In the genomic region with DNA sequence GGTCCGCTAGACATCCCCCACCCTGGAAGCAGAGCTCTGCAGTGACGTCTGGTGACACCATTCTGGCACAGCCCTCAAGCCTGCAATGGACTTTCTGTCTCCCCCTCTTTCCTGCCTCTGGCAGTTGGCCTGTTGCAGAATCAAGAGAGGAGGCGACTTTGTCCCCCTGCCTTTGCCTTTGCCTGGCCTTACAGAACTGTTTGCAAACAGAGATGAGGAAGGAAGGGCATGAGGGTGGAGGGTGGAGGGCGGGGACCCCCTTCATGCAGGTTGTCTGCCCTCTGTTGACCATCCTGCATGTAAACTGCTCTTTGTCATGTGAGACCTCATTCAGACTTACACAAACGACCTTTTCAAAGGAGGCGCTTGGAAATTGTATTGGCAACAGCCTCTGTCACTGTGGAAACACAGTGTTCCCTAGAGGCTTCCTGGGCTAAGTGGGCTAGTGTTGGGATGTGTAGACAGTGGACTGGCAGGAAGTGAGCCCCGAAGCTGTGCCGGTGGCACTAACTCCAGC, we compare ENCODE assay signal across 10 mouse cellular contexts. TPM values are rescaled to one million over a fixed set of nuclear protein-coding genes. Genes with fewer than 3 reads are reported as not detected.
DNase-seq lines count a peak whose midpoint lies in the region; ATAC-seq lines count a peak whose summit lies in the region.
"Had no signal": no experiment of that assay in that cellular context is flagged by ENCODE, and none has a peak within 500 bp of the region (broad histone marks: within the 10 kb centered on the region; RNA-seq: fewer than 3 reads in every experiment).

No protein-coding gene starts in this region.

- H3K36me3 ChIP-seq in embryonic facial prominence, embryonic 11.5 days (replicated peaks; ENCODE audit: control insufficient read depth, insufficient read depth, low read depth, low read length): no peaks in the 10 kb centered on the region

- H3K4me3 ChIP-seq in embryonic facial prominence, embryonic 11.5 days (ENCODE audit: low read depth, low read length): no peak overlapping the region
- H3K4me3 ChIP-seq: megakaryocyte, embryonic 14.5 days had no signal

- H3K4me2 ChIP-seq in embryonic facial prominence, embryonic 11.5 days (ENCODE audit: low read depth, low read length): no peak overlapping the region

- H3K27me3 ChIP-seq in embryonic facial prominence, embryonic 11.5 days (ENCODE audit: control insufficient read depth, insufficient read depth, low read length): no peaks in the 10 kb centered on the region
- H3K27me3 ChIP-seq: megakaryocyte, embryonic 14.5 days had no signal

- H3K4me1 ChIP-seq in embryonic facial prominence, embryonic 11.5 days (ENCODE audit: control insufficient read depth, insufficient read depth, low read length): peaks cover 5% of the 10 kb centered on the region

- no peaks in the 10 kb centered on the region for H3K9me3 ChIP-seq in embryonic facial prominence, embryonic 11.5 days (replicated peaks; ENCODE audit: control insufficient read depth, low read length)
- H3K9me3 ChIP-seq: megakaryocyte, embryonic 14.5 days had no signal

- ATAC-seq in frontal cortex, adult (ENCODE audit: low TSS enrichment): peak; percentile 45
- 0 out of 2 replicates have a peak, but pooled peaks have one; percentile 54 for ATAC-seq in embryonic facial prominence, embryonic 11.5 days (replicated peaks; ENCODE audit: insufficient number of reproducible peaks, low FRiP score, low TSS enrichment, low read depth)
- ATAC-seq in megakaryocyte-erythroid progenitor cell, adult 5-6 weeks (replicated peaks; ENCODE audit: low FRiP score, low TSS enrichment, poor library complexity, severe bottlenecking): no peak

- intact Hi-C loops in heart, postnatal 14 days (cut with DNase I): loop anchor here (2.0 to 5.0 kb wide), 2 partner anchors 37 to 117 kb away; no protein-coding TSS in a partner anchor

- no peak overlapping the region; the same call in 1 of the 2 replicates for H3K9ac ChIP-seq in embryonic facial prominence, embryonic 11.5 days (replicated peaks; ENCODE audit: low read length)

- WGBS in embryonic facial prominence, embryonic 11.5 days: 16% methylated on average over 8 of the region's 8 CpGs

- H3K27ac ChIP-seq in embryonic facial prominence, embryonic 11.5 days (replicated peaks; ENCODE audit: low read depth, low read length): no peak overlapping the region

- no peak for DNase-seq in frontal cortex, postnatal 25 days (ENCODE audit: low spot score in 2 of 2)
- peak; percentile 49 for DNase-seq in embryonic facial prominence, embryonic 11.5 days (ENCODE audit: low spot score)
- DNase-seq in heart, postnatal 14 days: peak; percentile 42 to 69
- peak; percentile 40 for DNase-seq in lung, postnatal 14 days
- DNase-seq in spleen, postnatal 10 days (ENCODE audit: low spot score in 2 of 2): no peak
- no peak for DNase-seq in urinary bladder, postnatal 36 days (ENCODE audit: low spot score in 2 of 2)

RNA-seq across cellular contexts. Expression of a gene that starts 40.9 kb away (rescaled TPM):
- polyA plus RNA-seq in embryonic facial prominence, embryonic 11.5 days (2014; fragmentation: Nextera tagmentation; extraction: Ambion mirVana): 1.1 and 1.6 TPM in 2 replicates
- total RNA-seq in heart, postnatal 14 days (2021): 10 to 100 TPM; 28.2 to 31.6 TPM
- 8.9 and 12.4 TPM in 2 replicates for total RNA-seq in megakaryocyte-erythroid progenitor cell, adult 5-6 weeks (2014; fragmentation: Nextera tagmentation)
- 2.9 and 6.8 TPM in 2 replicates for total RNA-seq in megakaryocyte-erythroid progenitor cell, adult 5-6 weeks (2017)

RNA-seq across cellular contexts. Expression of a gene that starts 55.9 kb away (rescaled TPM):
- polyA plus RNA-seq in embryonic facial prominence, embryonic 11.5 days (2014; fragmentation: Nextera tagmentation; extraction: Ambion mirVana): 0.24 and 0.31 TPM in 2 replicates
- 10 to 100 TPM in 1 of 2 experiments, 1 to 10 TPM in 1; 7.2 to 12.1 TPM for total RNA-seq in heart, postnatal 14 days (2021)
- not detected in 2 replicates for total RNA-seq in megakaryocyte-erythroid progenitor cell, adult 5-6 weeks (2014; fragmentation: Nextera tagmentation)
- 1.6 TPM in 1 of 2 replicates, not detected in the other for total RNA-seq in megakaryocyte-erythroid progenitor cell, adult 5-6 weeks (2017)
- polyA plus RNA-seq: C2C12 had no signal

Comparison
In these comparisons a context has a peak if more than half of its experiments do, and no peak if none do; other contexts are left out.
1. DNase-seq: peak in embryonic facial prominence, embryonic 11.5 days (single experiment), heart, postnatal 14 days (2 of 2) and lung, postnatal 14 days (single experiment); none in frontal cortex, postnatal 25 days (0 of 2), spleen, postnatal 10 days (0 of 2) and urinary bladder, postnatal 36 days (0 of 2).